Mouse (Mus musculus): ENCODE measurements around the gene Aco2.
"Not testable (repeated sequence)": the region's sequence is repeated elsewhere in the genome, so short reads cannot be mapped to it uniquely, and the experiment has no call there.

Gene Aco2

DNA sequence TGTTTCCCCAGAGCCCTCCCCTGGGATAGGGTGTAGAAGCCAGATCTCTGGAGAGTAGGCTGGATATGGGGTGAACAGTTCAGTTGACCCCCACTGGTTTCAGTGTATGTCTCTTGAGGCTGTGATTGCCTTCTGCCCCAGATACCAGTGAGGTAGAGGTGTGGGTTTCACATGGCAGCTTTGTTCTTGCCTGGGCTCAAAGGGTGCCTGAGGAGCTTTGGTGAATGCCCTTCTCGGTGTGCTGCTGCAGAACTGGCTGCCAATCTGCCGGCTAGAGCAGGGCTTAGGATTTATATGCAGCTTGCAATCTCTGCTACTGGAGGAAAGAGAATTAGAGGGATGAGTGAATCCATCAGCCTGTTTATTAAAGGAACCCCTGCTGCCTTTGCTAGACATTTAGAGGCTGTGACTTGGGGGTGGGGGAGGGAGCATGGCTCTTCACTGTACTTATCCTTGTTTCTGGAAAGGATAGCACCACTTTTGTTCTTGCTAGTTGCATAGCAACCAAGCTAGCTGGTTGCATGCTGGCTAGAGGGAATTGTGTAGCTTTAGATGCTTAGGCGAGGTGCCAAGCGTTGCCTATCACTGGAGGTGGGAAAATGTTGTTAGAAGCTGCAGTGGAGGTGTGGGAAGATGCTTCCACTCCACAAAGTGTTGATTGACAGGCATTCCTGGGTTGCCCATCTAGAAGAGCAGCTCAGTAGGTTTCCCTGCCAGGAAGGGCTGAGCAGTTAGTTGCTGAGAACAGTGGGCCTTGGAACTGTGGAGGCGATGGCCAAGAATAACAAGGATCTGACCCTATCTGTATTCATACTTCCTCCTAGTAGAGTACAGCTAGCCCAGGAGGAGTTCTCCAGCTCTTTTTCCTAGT, 7.7 kb downstream of the Aco2 start:
- no peak for DNase-seq (ENCODE audit: low spot score)

GRCm38 (mm10) chr15:81882348-81882747, 10.2 kb downstream of the Aco2 start:
- DNase-seq (ENCODE audit: low spot score): no peak

- DNase-seq (ENCODE audit: low spot score): no peak
These were observed 13.4 kb downstream of the Aco2 start for GRCm38 (mm10) chr15:81885418-81885934.

GRCm38 (mm10) chr15:81886795-81887550, 14.9 kb downstream of the Aco2 start:
- DNase-seq (ENCODE audit: low spot score): no peak

DNA sequence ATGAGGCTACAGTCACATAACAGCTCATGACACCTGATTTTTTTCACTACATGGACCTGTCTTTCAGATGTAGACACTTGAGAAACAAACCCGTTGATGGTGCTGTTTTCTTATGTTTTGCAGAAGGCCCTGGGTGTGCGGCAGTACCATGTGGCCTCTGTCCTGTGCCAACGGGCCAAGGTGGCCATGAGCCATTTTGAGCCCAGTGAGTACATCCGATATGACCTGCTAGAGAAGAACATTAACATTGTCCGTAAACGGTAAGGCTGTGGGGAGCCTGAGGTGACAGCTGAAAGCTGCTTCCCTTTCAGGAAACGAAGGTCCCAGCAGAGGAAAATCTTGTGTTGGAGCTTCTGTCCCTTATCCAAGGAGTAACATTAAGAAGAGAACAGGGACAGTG, 17.1 kb downstream of the Aco2 start:
- DNase-seq (ENCODE audit: low spot score): no peak

DNA sequence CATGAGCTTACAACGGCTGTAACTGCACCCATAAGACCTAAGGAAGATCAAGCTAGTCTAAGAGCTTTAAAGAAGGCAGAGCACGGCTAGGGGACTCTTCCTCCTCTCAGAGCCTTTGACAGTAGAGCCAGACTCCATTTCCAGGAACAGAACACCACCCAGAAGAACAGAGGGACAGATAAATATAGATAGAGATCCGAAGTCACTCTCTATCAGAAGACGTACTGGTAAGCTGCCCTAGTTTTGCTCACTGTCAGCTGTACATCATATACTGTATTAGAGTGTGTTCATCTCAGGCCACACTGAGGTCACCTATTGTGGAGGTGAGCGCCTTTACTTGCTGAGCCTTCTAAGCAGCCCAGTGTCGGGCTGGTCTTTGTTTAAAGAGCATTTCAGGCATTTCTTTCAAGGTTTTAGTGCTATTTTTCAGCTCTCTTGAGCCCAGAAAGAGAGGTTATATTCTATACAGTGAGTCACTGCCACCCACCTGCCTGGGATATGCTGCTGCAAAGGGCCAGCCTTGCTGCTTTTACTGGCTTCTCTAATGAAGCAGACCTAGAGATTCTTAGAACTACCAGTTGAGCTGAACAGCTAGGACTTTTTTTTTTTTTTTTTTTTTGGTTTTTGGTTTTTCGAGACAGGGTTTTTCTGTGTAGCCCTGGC, 19.2 kb downstream of the Aco2 start:
- no peak for DNase-seq (ENCODE audit: low spot score)

GRCm38 (mm10) chr15:81891822-81892580, 19.9 kb downstream of the Aco2 start:
- DNase-seq (ENCODE audit: low spot score): peak; percentile 52

GRCm38 (mm10) chr15:81894002-81894401, 21.9 kb downstream of the Aco2 start:
- no peak for DNase-seq (ENCODE audit: low spot score)

- DNase-seq (ENCODE audit: low spot score): no peak
These were observed 24.3 kb downstream of the Aco2 start for GRCm38 (mm10) chr15:81896407-81896806.

- no peak for DNase-seq (ENCODE audit: low spot score)
These were observed 25.6 kb downstream of the Aco2 start for GRCm38 (mm10) chr15:81897607-81898285.

DNA sequence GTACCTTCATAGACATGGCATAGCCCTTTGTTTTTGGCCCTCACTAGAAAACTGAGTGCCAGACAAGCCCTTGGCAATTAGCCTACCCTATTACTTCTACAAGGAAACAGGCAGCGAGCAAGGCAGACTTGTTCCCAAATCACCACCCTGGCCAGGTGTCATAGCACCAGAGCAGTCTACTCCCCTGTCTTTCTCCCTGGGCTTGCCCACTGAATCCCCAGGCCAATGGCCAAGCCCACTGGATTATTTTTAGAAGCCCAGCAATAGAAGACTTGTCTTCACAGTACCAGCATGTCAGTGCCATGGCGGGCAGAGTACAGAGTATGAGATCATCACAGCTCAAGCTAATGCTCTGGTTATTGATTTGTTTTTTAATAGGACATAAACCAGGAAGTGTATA, 26.6 kb downstream of the Aco2 start:
- no peak for DNase-seq (ENCODE audit: low spot score)

GRCm38 (mm10) chr15:81904939-81905338, 32.8 kb downstream of the Aco2 start:
- peak; percentile 61 for DNase-seq (ENCODE audit: low spot score)

DNA sequence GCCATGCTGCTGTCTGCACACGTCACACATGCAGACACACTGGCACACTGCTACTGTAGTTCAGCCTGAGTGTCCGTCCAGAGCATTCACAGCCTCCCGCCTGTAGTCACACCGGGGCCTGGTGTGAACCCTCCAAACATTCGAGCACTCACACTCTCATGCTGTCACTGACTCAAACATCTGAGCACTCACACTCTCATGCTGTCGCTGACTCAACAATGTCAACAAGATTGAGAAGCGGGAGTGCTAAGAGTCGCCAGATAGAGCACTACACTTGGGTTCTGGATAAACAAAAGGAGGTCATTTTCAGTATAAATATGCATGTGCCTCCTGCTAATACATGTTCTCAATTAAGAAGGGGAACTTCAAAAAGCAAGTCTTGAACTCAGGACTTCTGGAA, 35.8 kb downstream of the Aco2 start:
- DNase-seq (ENCODE audit: low spot score): no peak

GRCm38 (mm10) chr15:81908767-81909166, 36.7 kb downstream of the Aco2 start:
- DNase-seq (ENCODE audit: low spot score): not testable (repeated sequence)

DNA sequence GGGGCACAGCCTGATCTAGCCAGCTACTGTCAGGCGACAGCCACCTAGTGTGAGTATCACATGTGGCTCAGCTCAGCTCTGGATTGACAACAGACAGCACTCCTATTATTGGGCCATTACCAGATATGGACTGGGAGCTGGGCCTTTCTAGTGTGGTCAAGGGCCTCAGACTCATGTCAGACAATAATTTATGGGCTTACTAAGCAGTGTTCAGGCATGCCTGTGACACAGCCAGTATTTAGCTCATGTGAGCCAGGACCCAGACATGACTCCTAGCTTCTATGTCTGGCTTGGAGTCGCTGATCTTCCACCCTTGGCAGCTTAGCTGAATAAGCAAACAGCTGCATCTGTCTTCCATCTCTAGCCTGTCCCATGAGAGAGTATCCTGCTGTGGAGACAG, 40.4 kb downstream of the Aco2 start:
- DNase-seq (ENCODE audit: low spot score): no peak

DNA sequence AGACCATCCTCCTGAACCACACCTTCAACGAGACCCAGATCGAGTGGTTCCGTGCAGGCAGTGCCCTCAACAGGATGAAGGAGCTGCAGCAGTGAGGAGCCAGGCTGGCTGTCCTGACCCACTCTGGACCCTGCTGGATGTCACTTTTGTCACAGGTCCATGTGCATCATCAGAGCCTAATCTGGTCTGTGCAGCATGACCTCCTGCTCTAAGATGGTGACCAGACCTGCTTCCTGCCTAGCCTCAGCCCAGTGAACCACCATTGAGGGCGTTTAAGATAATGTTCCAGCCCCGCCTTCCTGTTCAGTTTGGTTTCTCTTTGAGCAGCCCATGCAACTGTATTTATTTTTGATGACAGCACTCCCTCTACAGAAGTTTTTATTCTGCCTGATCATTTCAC, 42.6 kb downstream of the Aco2 start:
- no peak for DNase-seq (ENCODE audit: low spot score)

- DNase-seq (ENCODE audit: low spot score): no peak
These were observed 43.6 kb downstream of the Aco2 start for GRCm38 (mm10) chr15:81915663-81916062.

GRCm38 (mm10) chr15:81917201-81917600, 45.1 kb downstream of the Aco2 start:
- DNase-seq (ENCODE audit: low spot score): no peak

GRCm38 (mm10) chr15:81917621-81918463, 45.7 kb downstream of the Aco2 start:
- DNase-seq (ENCODE audit: low spot score): peak; percentile 61

- DNase-seq (ENCODE audit: low spot score): no peak
These were observed 47.0 kb downstream of the Aco2 start for GRCm38 (mm10) chr15:81919062-81919461.
